Mouse (Mus musculus) forebrain, embryonic 14.5 days (tissue): Measurements from ENCODE around the gene Rnf10. TPM values are rescaled to one million over a fixed set of nuclear protein-coding genes. Genes with fewer than 3 reads are reported as not detected.

Experiments used
- ATAC-seq: fragments of 200-750 bp; cut with Nextera tagmentation; 2 replicates; pipeline ENCODE4 v1.8.0; 2017; ENCODE audit warnings: mild to moderate bottlenecking, moderate library complexity
- DNase-seq: peaks from one replicate; pipeline ENCODE4 v3.0.0-alpha.2; 2015; ENCODE audit warnings: low spot score
- H3K27ac ChIP-seq: fragments of 300-500 bp; sonication (generic); 2 replicates; pipeline ENCODE4 v1.5.1; 2014; ENCODE audit warnings: low read depth, mild to moderate bottlenecking, control low read depth, low read length, moderate library complexity
- H3K27me3 ChIP-seq: fragments of 300-500 bp; sonication (generic); replicated peaks from 2 replicates; pipeline ENCODE4 v1.6.1; 2014; ENCODE audit warnings: low read length, control low read depth, mixed read lengths; ENCODE audit not compliant: control insufficient read depth, insufficient read depth
- H3K36me3 ChIP-seq: fragments of 300-500 bp; sonication (generic); 2 replicates; pipeline ENCODE4 v1.6.1; 2014; ENCODE audit warnings: low read length, control low read depth; ENCODE audit not compliant: control insufficient read depth, insufficient read depth
- H3K4me1 ChIP-seq: fragments of 300-500 bp; sonication (generic); 2 replicates; pipeline ENCODE4 v1.6.1; 2014; ENCODE audit warnings: antibody characterized with exemption, low read length, control low read depth; ENCODE audit not compliant: control insufficient read depth, insufficient read depth
- H3K4me2 ChIP-seq: fragments of 300-500 bp; sonication (generic); 2 replicates; pipeline ENCODE4 v1.6.1; 2014; ENCODE audit warnings: mild to moderate bottlenecking, control low read depth, low read length
- H3K4me3 ChIP-seq: fragments of 300-500 bp; sonication (generic); 2 replicates; pipeline ENCODE4 v1.5.1; 2014; ENCODE audit warnings: low read depth, low read length, control low read depth
- H3K9ac ChIP-seq: fragments of 300-500 bp; sonication (generic); 2 replicates; pipeline ENCODE4 v1.6.1; 2014; ENCODE audit warnings: mild to moderate bottlenecking, low read length, control low read depth, moderate library complexity
- H3K9me3 ChIP-seq: fragments of 300-500 bp; sonication (generic); replicated peaks from 2 replicates; pipeline ENCODE4 v1.6.1; 2016; ENCODE audit warnings: low read length, control low read depth, mixed read lengths; ENCODE audit not compliant: control insufficient read depth
- WGBS: fragments of 180-500 bp; shearing (Covaris S2); extraction: QIAGEN DNeasy Blood & Tissue Kit; methylation state at CpG from one replicate; pipeline ENCODE4 v1.1.7; 2014; 5-methylcytosine and 5-hydroxymethylcytosine counted together
- polyA plus RNA-seq: library from polyadenylated mRNA; unstranded; fragments of >200 nt; fragmentation: Nextera tagmentation; extraction: Ambion mirVana; gene quantifications from 2 replicates; pipeline ENCODE4 v1.2.1, GENCODE M21; 2014

Rnf10 gene
- polyA plus RNA-seq, 1 experiment from 2014 or later, result 64.3 TPM

DNA sequence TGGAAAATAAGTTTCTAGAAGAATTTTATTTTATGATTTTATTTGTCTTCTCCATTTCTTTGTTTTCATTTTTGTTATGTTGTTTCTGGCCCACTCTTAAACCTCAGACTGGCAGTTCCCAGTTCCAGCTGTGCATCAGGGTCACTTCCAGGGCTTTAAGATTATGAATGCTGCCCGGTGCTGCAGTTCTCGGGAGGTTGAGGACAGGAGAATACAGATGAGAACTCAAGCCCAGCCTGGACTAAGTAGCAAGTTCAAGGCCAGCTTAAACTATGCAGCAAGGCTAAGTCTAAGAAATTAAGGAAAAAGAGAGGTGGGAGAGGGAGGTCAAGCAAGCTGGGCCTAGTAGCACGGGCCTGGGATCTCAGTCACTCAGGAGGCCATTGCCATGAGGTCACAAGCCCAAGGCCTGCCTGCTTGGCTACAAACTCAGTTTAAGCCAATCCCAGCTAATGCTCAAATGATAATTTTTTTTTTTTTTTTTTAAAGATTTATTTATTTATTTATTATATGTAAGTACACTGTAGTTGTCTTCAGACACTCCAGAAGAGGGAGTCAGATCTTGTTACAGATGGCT lies 5.1 kb downstream of the Rnf10 start:
- 79% methylated on average over 3 of the region's 3 CpGs for WGBS
- DNase-seq (no peak), ATAC-seq (no peak)
- H3K9me3 ChIP-seq, result no peaks in the 10 kb centered on the region
- no peak overlapping the region for H3K9ac ChIP-seq
- no peak overlapping the region for H3K4me2 ChIP-seq
- H3K4me1 ChIP-seq, result peaks cover 20% of the 10 kb centered on the region
- no peaks in the 10 kb centered on the region for H3K27me3 ChIP-seq
- no peak overlapping the region for H3K4me3 ChIP-seq
- H3K27ac ChIP-seq, result no peak overlapping the region
- H3K36me3 ChIP-seq, result peaks cover 28% of the 10 kb centered on the region; the same call in 1 of the 2 replicates

DNA sequence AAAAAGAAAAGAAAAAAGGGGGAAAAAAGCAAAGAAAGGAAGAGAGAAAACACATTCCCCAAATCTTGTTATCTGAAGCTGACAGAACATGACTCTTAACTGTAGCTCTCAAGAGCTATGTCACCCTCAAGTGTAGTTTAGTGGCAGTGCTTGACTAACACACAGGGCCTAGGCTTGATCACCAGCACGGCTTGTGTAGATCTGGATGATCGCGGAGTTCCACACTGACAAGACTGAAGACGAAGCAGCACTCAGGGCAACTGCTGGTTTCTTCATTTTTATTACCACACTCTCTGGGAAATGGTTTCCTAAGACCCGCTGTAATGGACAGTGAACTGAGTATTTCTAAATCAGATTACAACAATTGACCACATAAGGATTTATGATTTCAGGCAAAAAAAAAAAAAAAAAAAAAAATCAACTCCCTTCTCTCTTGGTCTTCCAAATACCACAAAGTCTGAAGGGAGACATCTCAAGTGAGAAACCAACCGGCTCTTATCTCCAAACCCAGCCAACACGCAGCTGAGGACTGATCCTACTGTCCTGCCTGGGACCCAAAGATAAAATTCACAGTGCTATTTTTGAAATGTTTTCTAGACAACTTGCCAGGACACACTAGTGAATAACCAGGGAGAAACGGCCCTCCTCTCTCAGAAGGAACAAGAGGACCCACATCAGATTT lies 5.8 kb downstream of the Rnf10 start:
- peaks cover 20% of the 10 kb centered on the region for H3K4me1 ChIP-seq
- H3K9me3 ChIP-seq, result no peaks in the 10 kb centered on the region
- no peaks in the 10 kb centered on the region for H3K27me3 ChIP-seq
- DNase-seq (no peak), ATAC-seq (no peak)
- H3K4me2 ChIP-seq, result no peak overlapping the region
- H3K9ac ChIP-seq, result no peak overlapping the region
- WGBS, result 91% methylated on average over 8 of the region's 8 CpGs
- H3K36me3 ChIP-seq, result peaks cover 28% of the 10 kb centered on the region; the same call in 1 of the 2 replicates
- H3K4me3 ChIP-seq, result no peak overlapping the region
- no peak overlapping the region for H3K27ac ChIP-seq

DNA sequence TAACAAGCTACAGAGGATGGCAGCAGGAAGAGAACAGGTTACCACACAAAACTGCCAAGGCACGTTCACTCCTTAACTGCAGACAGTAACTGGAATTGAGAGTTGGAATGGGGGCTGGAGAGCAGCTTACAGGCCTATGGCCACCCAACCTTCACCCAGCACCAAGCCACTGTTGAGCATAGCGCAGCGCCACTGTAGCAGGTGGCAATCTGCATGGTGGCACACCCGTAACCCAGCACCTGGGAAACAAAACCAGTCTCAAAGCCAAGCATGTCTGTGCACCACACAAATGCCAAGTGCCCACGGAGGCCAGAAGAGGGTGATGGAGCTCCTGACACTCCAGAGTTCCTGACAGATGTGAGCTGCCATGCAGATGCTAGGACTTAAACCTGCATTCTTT lies 6.4 kb downstream of the Rnf10 start:
- Histone ChIP-seq H3K27me3 (no peaks in the 10 kb centered on the region), H3K4me1 (peaks cover 18% of the 10 kb centered on the region), H3K4me2 (no peak overlapping the region), H3K27ac (no peak overlapping the region), H3K4me3 (no peak overlapping the region), H3K9me3 (no peaks in the 10 kb centered on the region), H3K36me3 (peaks cover 28% of the 10 kb centered on the region; the same call in 1 of the 2 replicates), H3K9ac (no peak overlapping the region; the same call in 1 of the 2 replicates)
- 94% methylated on average over 5 of the region's 5 CpGs for WGBS
- no peak for DNase-seq
- ATAC-seq, result no peak

DNA sequence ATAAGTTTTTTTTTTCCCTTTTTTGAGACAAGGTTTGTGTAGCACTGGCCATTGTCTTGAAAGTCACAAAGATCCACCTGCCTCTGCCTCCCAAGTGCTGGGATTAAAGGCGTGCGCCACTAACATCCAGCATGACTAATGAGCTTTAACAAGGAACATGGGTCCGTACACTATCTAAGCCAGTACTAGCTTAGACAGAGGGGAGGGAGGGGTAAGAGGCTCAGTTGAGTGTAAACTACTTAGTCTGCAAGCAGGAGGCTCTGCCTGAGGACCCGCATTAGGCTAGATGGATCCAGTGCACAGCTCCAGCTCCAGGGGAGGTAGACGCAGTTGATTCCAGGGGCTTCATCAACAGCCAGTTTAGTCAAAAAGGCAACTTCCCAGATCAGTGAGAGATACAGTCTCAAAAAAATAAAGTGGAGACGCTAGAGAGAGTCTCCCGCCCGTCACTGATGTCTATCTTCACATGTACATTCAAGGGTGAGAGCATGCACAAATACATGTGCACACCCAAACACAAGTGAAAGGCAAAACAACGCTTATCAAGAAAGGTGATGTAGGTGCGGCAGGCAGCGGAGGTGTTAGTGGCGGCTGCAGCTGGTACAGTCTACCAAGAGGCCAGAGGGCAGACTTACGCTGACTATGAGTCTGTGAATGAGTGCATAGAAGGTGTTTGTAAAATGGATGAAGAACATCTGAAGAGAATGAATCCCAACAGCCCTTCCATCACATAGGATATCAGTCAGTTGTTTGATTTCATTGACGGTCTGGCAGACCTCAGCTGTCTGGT lies 10.0 kb downstream of the Rnf10 start:
- peaks cover 42% of the 10 kb centered on the region for H3K36me3 ChIP-seq
- H3K4me1 ChIP-seq, result no peaks in the 10 kb centered on the region; the same call in 1 of the 2 replicates
- no peak overlapping the region for H3K4me3 ChIP-seq
- no peak overlapping the region for H3K9ac ChIP-seq
- no peak overlapping the region for H3K4me2 ChIP-seq
- H3K27me3 ChIP-seq, result no peaks in the 10 kb centered on the region
- ATAC-seq (no peak), DNase-seq (no peak)
- no peak overlapping the region for H3K27ac ChIP-seq
- H3K9me3 ChIP-seq, result no peaks in the 10 kb centered on the region
- WGBS, result 90% methylated on average over 14 of the region's 14 CpGs

DNA sequence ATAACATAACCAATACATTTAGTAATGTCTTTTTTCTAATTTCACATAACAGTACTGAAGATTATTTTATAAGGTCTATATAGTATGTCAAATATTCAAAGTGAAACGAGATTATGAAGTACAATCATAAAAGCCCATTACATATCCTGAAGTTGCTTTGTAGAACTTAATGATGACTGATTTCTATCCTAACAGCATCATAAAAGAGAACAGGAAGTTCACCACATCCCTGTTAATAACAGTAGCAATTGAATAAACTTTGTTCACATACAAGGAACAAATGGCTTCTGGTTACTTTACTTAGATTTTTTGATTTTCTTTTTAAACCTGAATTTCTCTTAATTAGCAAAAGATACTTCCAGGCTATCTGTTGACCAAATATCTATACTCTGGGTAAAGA lies 10.8 kb downstream of the Rnf10 start:
- WGBS, result 84% methylated on average over 1 of the region's 1 CpGs
- no peak overlapping the region for H3K9ac ChIP-seq
- H3K9me3 ChIP-seq, result no peaks in the 10 kb centered on the region
- no peaks in the 10 kb centered on the region; the same call in 1 of the 2 replicates for H3K4me1 ChIP-seq
- peaks cover 50% of the 10 kb centered on the region for H3K36me3 ChIP-seq
- ATAC-seq (no peak), DNase-seq (no peak)
- no peak overlapping the region for H3K27ac ChIP-seq
- H3K4me2 ChIP-seq, result no peak overlapping the region
- H3K4me3 ChIP-seq, result no peak overlapping the region
- no peaks in the 10 kb centered on the region for H3K27me3 ChIP-seq

DNA sequence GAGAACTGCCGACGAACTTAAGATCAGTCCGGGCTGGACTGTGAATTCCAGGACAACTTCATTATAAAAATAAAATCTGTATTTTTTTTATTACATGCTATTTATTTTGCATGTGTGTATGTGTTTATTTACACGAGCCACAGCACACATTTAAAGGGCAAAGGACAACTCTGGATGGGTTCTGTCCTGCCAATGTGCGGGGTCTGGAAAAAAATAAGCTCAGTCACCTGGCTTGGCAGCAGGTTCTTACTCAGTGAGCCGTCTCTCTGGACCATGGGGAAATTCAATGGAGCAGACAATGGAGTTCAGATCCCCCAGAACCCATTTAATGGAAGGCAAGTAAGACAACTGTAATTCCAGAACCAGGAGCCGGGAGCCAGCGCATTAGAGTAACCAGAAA lies 11.6 kb downstream of the Rnf10 start:
- H3K4me2 ChIP-seq, result no peak overlapping the region
- H3K4me1 ChIP-seq, result no peaks in the 10 kb centered on the region
- H3K27ac ChIP-seq, result no peak overlapping the region
- WGBS, result 90% methylated on average over 8 of the region's 8 CpGs
- H3K9ac ChIP-seq, result no peak overlapping the region
- no peaks in the 10 kb centered on the region for H3K9me3 ChIP-seq
- H3K4me3 ChIP-seq, result no peak overlapping the region
- H3K36me3 ChIP-seq, result peaks cover 51% of the 10 kb centered on the region
- H3K27me3 ChIP-seq, result no peaks in the 10 kb centered on the region
- DNase-seq (no peak), ATAC-seq (no peak)

DNA sequence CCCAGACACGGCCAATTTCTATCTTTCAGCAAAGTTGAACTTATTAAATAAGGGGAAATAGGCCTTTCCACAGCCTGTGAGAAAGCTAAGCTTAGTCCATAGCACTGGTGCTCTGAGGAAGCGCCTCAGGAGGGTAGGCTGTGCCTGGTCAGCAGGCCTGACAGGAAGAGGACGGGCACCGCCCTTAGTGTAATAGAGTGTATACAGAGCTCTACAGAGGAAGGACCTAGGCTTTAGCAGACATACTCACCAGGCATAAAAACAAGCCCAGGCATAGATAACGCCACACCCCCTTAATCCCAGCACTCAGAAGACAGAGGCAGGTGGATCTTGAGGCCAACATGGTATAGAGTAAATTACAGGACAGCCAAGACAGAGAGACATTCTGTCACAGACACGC lies 12.3 kb downstream of the Rnf10 start:
- Histone ChIP-seq H3K4me3 (no peak overlapping the region), H3K4me1 (no peaks in the 10 kb centered on the region), H3K27me3 (no peaks in the 10 kb centered on the region), H3K9ac (no peak overlapping the region), H3K9me3 (no peaks in the 10 kb centered on the region), H3K27ac (no peak overlapping the region), H3K36me3 (peaks cover 57% of the 10 kb centered on the region), H3K4me2 (no peak overlapping the region)
- 91% methylated on average over 6 of the region's 6 CpGs for WGBS
- ATAC-seq, result no peak
- DNase-seq, result no peak

DNA sequence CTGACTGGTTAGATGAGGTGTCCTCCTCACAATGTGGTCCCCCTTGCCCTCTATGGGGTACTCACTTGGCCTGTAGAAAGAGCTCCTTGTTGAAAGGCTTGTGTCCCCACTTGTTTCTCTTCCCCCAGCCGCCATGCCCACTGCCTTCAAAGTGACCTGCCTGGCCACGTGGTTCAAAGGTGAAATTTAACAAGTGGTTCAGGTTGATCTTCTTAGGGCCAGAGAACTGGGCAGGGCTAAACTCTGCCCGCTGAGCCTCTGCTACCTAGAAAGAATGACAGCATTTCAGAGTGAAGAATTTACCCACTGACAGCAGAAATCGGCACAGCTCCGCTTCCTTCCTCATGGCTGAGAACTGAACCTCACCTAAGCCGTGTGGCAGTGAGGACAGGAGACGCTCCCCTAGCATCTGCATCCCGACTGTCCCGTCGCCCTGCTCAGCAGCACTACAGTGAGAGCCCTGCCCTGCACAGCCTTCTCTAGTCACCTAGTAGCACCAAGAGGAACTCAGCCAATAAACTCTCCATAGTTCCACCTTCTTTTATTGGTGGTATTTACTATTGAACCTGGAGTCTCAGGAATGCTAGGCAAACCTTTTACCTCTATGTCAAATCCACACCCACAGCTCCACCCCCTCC lies 15.7 kb downstream of the Rnf10 start:
- DNase-seq (no peak), ATAC-seq (no peak)
- H3K27me3 ChIP-seq, result no peaks in the 10 kb centered on the region
- H3K9ac ChIP-seq, result no peak overlapping the region
- WGBS, result 96% methylated on average over 10 of the region's 10 CpGs
- no peaks in the 10 kb centered on the region for H3K9me3 ChIP-seq
- H3K4me2 ChIP-seq, result no peak overlapping the region
- no peak overlapping the region for H3K4me3 ChIP-seq
- H3K27ac ChIP-seq, result no peak overlapping the region
- H3K4me1 ChIP-seq, result no peaks in the 10 kb centered on the region
- peaks cover 64% of the 10 kb centered on the region for H3K36me3 ChIP-seq
